Mouse (Mus musculus) cerebellum, postnatal 25 days (tissue): ENCODE results near the gene Dgat2.

Experiments used
- DNase-seq, 2 experiments: peaks; one replicate each; pipeline ENCODE4 v3.0.0; 2021; ENCODE audit warnings: mixed read lengths in 2 of 2

Dgat2 gene

GRCm38 (mm10) chr7:99189885-99190284 is 7.4 kb upstream of the Dgat2 start:
- no peak for DNase-seq

GRCm38 (mm10) chr7:99188630-99189029 is 6.1 kb upstream of the Dgat2 start:
- DNase-seq = no peak

- no peak for DNase-seq
Observed at GRCm38 (mm10) chr7:99187451-99187850, 4.9 kb upstream of the Dgat2 start.

GRCm38 (mm10) chr7:99185405-99185804 is 2.9 kb upstream of the Dgat2 start:
- DNase-seq = no peak

GRCm38 (mm10) chr7:99183751-99184150 is 1.2 kb upstream of the Dgat2 start:
- DNase-seq = no peak

- DNase-seq = peak in 1 of 2 experiments; percentile 26
Observed at GRCm38 (mm10) chr7:99181619-99182431, 694 bp downstream of the Dgat2 start.

- DNase-seq = no peak
Observed at GRCm38 (mm10) chr7:99180162-99180561, 2.4 kb downstream of the Dgat2 start.

- DNase-seq = peak; percentile 27 to 32
Observed at GRCm38 (mm10) chr7:99179271-99179670, 3.2 kb downstream of the Dgat2 start.

GRCm38 (mm10) chr7:99177386-99177785 is 5.1 kb downstream of the Dgat2 start:
- no peak for DNase-seq

- no peak for DNase-seq
Observed at GRCm38 (mm10) chr7:99175666-99176065, 6.9 kb downstream of the Dgat2 start.

GRCm38 (mm10) chr7:99175118-99175517 is 7.4 kb downstream of the Dgat2 start:
- DNase-seq = no peak

- no peak for DNase-seq
Observed at GRCm38 (mm10) chr7:99174006-99174405, 8.5 kb downstream of the Dgat2 start.

GRCm38 (mm10) chr7:99172898-99173297 is 9.6 kb downstream of the Dgat2 start:
- DNase-seq = no peak

- no peak for DNase-seq
Observed at GRCm38 (mm10) chr7:99171730-99172463, 10.6 kb downstream of the Dgat2 start.

- no peak for DNase-seq
Observed at GRCm38 (mm10) chr7:99170519-99170918, 12.0 kb downstream of the Dgat2 start.

- DNase-seq = no peak
Observed at GRCm38 (mm10) chr7:99169717-99170403, 12.7 kb downstream of the Dgat2 start.

- DNase-seq = no peak
Observed at GRCm38 (mm10) chr7:99168756-99169155, 13.8 kb downstream of the Dgat2 start.

GRCm38 (mm10) chr7:99167939-99168338 is 14.6 kb downstream of the Dgat2 start:
- no peak for DNase-seq

GRCm38 (mm10) chr7:99166159-99166558 is 16.4 kb downstream of the Dgat2 start:
- no peak for DNase-seq

- no peak for DNase-seq
Observed at GRCm38 (mm10) chr7:99164873-99165410, 17.6 kb downstream of the Dgat2 start.

- DNase-seq = no peak
Observed at GRCm38 (mm10) chr7:99162462-99162861, 20.1 kb downstream of the Dgat2 start.

- DNase-seq = no peak
Observed at GRCm38 (mm10) chr7:99161961-99162360, 20.6 kb downstream of the Dgat2 start.

- DNase-seq = no peak
Observed at GRCm38 (mm10) chr7:99161529-99161928, 21.0 kb downstream of the Dgat2 start.
